Mouse (Mus musculus): Measurements from ENCODE around the gene Eef1b2.
A peak's percentile ranks its signal among the peaks of the same experiment; 100 is the strongest.

DNA sequence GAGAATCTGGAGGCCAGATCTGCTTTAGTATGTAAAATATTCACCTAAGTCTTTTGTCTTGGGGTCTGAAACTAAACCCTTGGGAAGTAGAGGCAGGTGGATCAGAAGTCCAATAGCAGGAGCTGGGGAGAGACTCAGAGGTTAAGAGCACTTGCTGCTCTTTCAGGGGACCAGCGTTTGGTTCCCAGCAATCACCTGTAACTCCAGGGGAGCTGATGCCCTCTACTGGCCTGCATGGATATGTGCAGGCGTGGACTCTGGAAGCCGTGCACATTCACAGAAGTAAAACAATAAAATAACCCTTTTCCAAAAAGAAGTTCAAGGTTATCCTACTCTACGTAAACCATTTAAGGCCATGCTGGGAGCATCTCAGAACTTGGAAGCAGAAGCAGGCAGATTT lies 42.7 kb downstream of the Eef1b2 start:
- TF ChIP-seq CTCF (IDR thresholded peaks at IDR 0.05; ENCODE audit: control insufficient read depth, insufficient read depth, insufficient replicate concordance, low read depth, low read length) (peak; percentile 37; the same call in 1 of the 2 replicates), POLR2A (IDR thresholded peaks at IDR 0.05; ENCODE audit: control insufficient read depth, low read depth, low read length) (no peak)

Data from testis, adult 2 months (tissue).